Mouse (Mus musculus) embryonic facial prominence, embryonic 11.5 days (tissue): Measurements from ENCODE around the gene Btrc. TPM values are rescaled to one million over a fixed set of nuclear protein-coding genes. Genes with fewer than 3 reads are reported as not detected.

Source experiments
- ATAC-seq: fragments of 200-750 bp; cut with Nextera tagmentation; replicated peaks from 2 replicates; pipeline ENCODE4 v1.8.0; 2017; ENCODE audit warnings: low read depth; ENCODE audit not compliant: insufficient number of reproducible peaks, low FRiP score, low TSS enrichment
- DNase-seq: peaks from one replicate; pipeline ENCODE4 v3.0.0-alpha.2; 2015; ENCODE audit warnings: low spot score
- H3K27ac ChIP-seq: fragments of 300-500 bp; sonication (generic); replicated peaks from 2 replicates; pipeline ENCODE4 v1.5.1; 2014; ENCODE audit warnings: mild to moderate bottlenecking, low read depth, low read length, control low read depth
- H3K27me3 ChIP-seq: fragments of 300-500 bp; sonication (generic); 2 replicates; pipeline ENCODE4 v1.6.1; 2014; ENCODE audit warnings: mild to moderate bottlenecking, low read length, moderate library complexity, mixed read lengths; ENCODE audit not compliant: control insufficient read depth, insufficient read depth
- H3K36me3 ChIP-seq: fragments of 300-500 bp; sonication (generic); replicated peaks from 2 replicates; pipeline ENCODE4 v1.6.1; 2014; ENCODE audit warnings: low read depth, mild to moderate bottlenecking, low read length, moderate library complexity, mixed read lengths; ENCODE audit not compliant: control insufficient read depth, insufficient read depth
- H3K4me1 ChIP-seq: fragments of 300-500 bp; sonication (generic); 2 replicates; pipeline ENCODE4 v1.6.1; 2014; ENCODE audit warnings: low read length, mixed read lengths; ENCODE audit not compliant: control insufficient read depth, insufficient read depth
- H3K4me2 ChIP-seq: fragments of 300-500 bp; sonication (generic); 2 replicates; pipeline ENCODE4 v1.6.1; 2014; ENCODE audit warnings: low read depth, mild to moderate bottlenecking, control low read depth, low read length, moderate library complexity
- H3K4me3 ChIP-seq: fragments of 300-500 bp; sonication (generic); 2 replicates; pipeline ENCODE4 v1.5.1; 2014; ENCODE audit warnings: low read depth, low read length, control low read depth
- H3K9ac ChIP-seq: fragments of 300-500 bp; sonication (generic); replicated peaks from 2 replicates; pipeline ENCODE4 v1.6.1; 2014; ENCODE audit warnings: mild to moderate bottlenecking, control low read depth, low read length
- H3K9me3 ChIP-seq: fragments of 300-500 bp; sonication (generic); replicated peaks from 2 replicates; pipeline ENCODE4 v1.6.1; 2016; ENCODE audit warnings: mild to moderate bottlenecking, low read length, inconsistent platforms, mixed read lengths; ENCODE audit not compliant: control insufficient read depth
- WGBS: fragments of 180-500 bp; shearing (Covaris S2); extraction: QIAGEN DNeasy Blood & Tissue Kit; methylation state at CpG from one replicate; pipeline ENCODE4 v1.1.7; 2014; 5-methylcytosine and 5-hydroxymethylcytosine counted together
- polyA plus RNA-seq: library from polyadenylated mRNA; unstranded; fragments of >200 nt; fragmentation: Nextera tagmentation; extraction: Ambion mirVana; gene quantifications from 2 replicates; pipeline ENCODE4 v1.2.1, GENCODE M21; 2014

Gene Btrc
- polyA plus RNA-seq, 1 experiment from 2014 or later = 56.0 TPM

GRCm38 (mm10) chr19:45574339-45574898 lies 210.9 kb downstream of the Btrc start:
- no peak for DNase-seq
- Histone ChIP-seq H3K4me3 (no peak overlapping the region), H3K4me1 (peaks cover 19% of the 10 kb centered on the region), H3K9ac (no peak overlapping the region), H3K36me3 (no peaks in the 10 kb centered on the region; the same call in 1 of the 2 replicates), H3K9me3 (no peaks in the 10 kb centered on the region), H3K4me2 (no peak overlapping the region), H3K27me3 (no peaks in the 10 kb centered on the region), H3K27ac (no peak overlapping the region)
- WGBS = 77% methylated on average over 7 of the region's 7 CpGs
- ATAC-seq = no peak

DNA sequence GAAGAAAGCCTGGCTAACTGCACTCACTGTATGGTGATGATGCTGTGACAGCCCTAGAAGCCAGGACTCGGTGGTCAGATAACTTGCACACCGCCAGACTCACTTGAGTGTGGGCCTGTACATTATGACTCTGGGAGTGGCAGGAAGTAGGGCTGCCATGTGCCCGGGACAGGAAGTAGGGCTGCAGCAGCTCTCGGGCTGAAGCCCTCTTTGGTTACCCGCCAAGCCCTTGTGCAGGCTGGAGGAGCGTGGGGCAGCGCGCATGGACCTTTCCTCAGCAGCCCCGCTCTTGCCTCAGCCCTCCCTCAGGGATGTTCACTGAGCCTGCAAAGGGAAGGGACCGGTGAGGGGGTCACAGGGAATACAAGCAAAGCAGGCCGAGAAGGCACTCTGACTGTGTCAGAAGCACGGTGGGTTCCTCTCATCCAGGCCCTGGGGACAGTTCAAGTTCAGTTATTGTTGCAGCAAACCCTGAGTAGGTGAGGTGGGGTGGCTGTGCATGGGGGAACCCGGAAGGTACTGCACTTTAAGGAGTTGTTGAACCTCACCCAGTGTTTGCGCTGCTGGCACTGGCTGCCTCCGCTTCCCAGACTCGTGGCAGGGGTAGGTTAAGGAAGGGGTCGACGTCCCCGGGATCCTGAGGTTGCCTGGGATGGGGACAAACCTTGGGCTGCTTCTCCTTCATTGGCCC lies 211.6 kb downstream of the Btrc start:
- DNase-seq (no peak), ATAC-seq (no peak)
- H3K9ac ChIP-seq = no peak overlapping the region; the same call in 1 of the 2 replicates
- peak overlapping the region; percentile 36; the same call in 1 of the 2 replicates for H3K27ac ChIP-seq
- no peaks in the 10 kb centered on the region; the same call in 1 of the 2 replicates for H3K36me3 ChIP-seq
- no peak overlapping the region for H3K4me2 ChIP-seq
- peaks cover 19% of the 10 kb centered on the region for H3K4me1 ChIP-seq
- H3K9me3 ChIP-seq = no peaks in the 10 kb centered on the region
- no peak overlapping the region for H3K4me3 ChIP-seq
- H3K27me3 ChIP-seq = no peaks in the 10 kb centered on the region
- WGBS = 41% methylated on average over 19 of the region's 19 CpGs

DNA sequence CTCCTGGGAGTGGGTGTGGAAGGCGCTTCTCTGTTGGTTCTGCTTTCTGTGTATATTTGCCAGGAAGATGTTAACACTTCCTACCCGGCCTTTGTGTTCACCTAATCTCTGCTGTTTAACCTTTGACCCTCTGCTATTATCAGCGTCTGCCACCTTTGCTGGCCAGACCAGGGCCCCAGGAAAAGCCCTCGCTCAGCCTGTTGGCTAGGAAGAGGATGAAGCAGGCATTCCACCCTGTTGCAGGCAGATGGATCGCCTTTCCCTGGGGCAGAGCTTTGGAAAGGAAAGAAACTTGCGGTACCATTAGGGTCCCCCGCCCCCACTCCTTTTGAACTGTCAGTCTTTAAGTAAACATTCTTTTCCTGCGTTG lies 212.1 kb downstream of the Btrc start:
- peak; percentile 45 for DNase-seq
- H3K4me1 ChIP-seq = peaks cover 19% of the 10 kb centered on the region
- H3K36me3 ChIP-seq = no peaks in the 10 kb centered on the region; the same call in 1 of the 2 replicates

DNA sequence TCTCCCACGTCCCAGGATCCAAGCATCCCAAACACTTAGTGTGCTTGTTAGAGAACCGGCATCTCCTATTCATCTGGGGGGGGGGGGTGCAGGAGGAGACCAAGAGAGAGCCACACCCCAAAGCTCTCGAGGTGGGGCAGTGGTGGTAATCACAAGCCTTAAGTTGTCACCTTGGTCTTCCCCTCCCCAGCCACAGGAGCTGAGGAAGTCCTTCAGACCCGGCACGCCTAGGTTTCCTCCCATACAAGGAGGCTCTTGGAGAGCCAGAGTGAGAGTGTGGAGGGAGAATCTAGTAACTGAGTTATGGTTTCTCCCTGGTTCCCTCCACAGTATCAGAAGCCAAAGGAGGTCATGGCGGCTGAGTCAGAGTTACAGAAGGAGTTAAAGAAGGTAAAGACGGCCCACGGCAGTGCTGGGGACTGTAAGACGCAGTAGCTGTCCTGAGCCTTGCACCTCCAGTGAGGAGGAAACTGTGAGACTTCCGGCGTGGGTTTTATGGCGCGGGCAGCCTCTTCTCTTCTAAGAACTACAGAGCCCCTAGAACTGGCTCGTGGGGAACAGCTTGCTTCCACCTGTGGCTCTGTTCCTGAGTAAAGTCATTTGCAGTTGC lies 213.7 kb downstream of the Btrc start:
- H3K27me3 ChIP-seq = no peaks in the 10 kb centered on the region
- H3K27ac ChIP-seq = no peak overlapping the region
- WGBS = 82% methylated on average over 14 of the region's 14 CpGs
- ATAC-seq = no peak
- no peaks in the 10 kb centered on the region; the same call in 1 of the 2 replicates for H3K36me3 ChIP-seq
- H3K4me3 ChIP-seq = no peak overlapping the region
- no peak overlapping the region for H3K9ac ChIP-seq
- H3K4me2 ChIP-seq = no peak overlapping the region
- no peak for DNase-seq
- H3K9me3 ChIP-seq = no peaks in the 10 kb centered on the region
- peaks cover 21% of the 10 kb centered on the region for H3K4me1 ChIP-seq

More for the DNA sequence above, 212.1 kb downstream of the Btrc start:
- 4% methylated on average over 8 of the region's 8 CpGs for WGBS
- Histone ChIP-seq H3K9me3 (no peaks in the 10 kb centered on the region), H3K4me2 (no peak overlapping the region), H3K9ac (no peak overlapping the region; the same call in 1 of the 2 replicates), H3K27ac (peak overlapping the region; percentile 36; the same call in 1 of the 2 replicates), H3K4me3 (no peak overlapping the region), H3K27me3 (no peaks in the 10 kb centered on the region)
- ATAC-seq = no peak

DNA sequence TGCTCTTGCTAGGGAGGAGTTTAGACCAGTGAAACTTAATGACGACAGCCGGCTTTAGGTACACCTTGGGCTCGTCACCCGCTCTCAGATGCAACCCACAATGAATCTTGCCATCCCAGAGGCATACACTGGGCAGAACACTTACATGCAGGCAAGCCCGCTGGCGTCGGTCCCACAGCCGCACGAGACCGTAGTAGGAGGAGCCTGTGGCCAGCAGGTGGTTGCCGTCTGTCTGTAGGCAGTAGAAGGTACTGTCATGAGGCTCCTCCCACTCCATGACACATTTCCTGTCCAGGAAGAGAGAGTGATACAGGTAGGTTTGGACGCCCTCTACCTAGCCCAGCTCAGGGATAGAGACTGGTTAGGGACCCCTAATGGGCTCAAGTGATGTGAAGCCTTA lies 215.4 kb downstream of the Btrc start:
- 90% methylated on average over 12 of the region's 12 CpGs for WGBS

GRCm38 (mm10) chr19:45579416-45579815 lies 215.9 kb downstream of the Btrc start:
- no peaks in the 10 kb centered on the region for H3K9me3 ChIP-seq
- no peaks in the 10 kb centered on the region; the same call in 1 of the 2 replicates for H3K36me3 ChIP-seq
- no peak for DNase-seq
- ATAC-seq = no peak
- peaks cover 22% of the 10 kb centered on the region for H3K4me1 ChIP-seq
- H3K27me3 ChIP-seq = no peaks in the 10 kb centered on the region
- H3K4me3 ChIP-seq = no peak overlapping the region
- H3K9ac ChIP-seq = no peak overlapping the region
- H3K4me2 ChIP-seq = no peak overlapping the region
- WGBS = 87% methylated on average over 7 of the region's 7 CpGs
- H3K27ac ChIP-seq = no peak overlapping the region

More for the DNA sequence above, 215.4 kb downstream of the Btrc start:
- no peak overlapping the region for H3K9ac ChIP-seq
- no peak overlapping the region for H3K4me2 ChIP-seq
- H3K4me1 ChIP-seq = peaks cover 24% of the 10 kb centered on the region
- H3K27me3 ChIP-seq = no peaks in the 10 kb centered on the region
- H3K9me3 ChIP-seq = no peaks in the 10 kb centered on the region
- no peak overlapping the region for H3K4me3 ChIP-seq
- DNase-seq = no peak
- no peaks in the 10 kb centered on the region; the same call in 1 of the 2 replicates for H3K36me3 ChIP-seq
- no peak for ATAC-seq
- H3K27ac ChIP-seq = no peak overlapping the region

Other genes starting within 250 kb of the Btrc start
- gene Tlx1, start 213.1 kb upstream of the Btrc start, polyA plus RNA-seq = 1.8 and 2.0 TPM in 2 replicates
- 0.48 and 0.78 TPM in 2 replicates for gene Lbx1, start 127.9 kb upstream of the Btrc start, polyA plus RNA-seq
- gene Poll, start 196.8 kb downstream of the Btrc start, polyA plus RNA-seq = 15.3 and 18.2 TPM in 2 replicates
- gene Gm17018, start 196.9 kb downstream of the Btrc start, polyA plus RNA-seq = 50.1 and 54.5 TPM in 2 replicates